Mouse (Mus musculus): ENCODE results near the gene Pik3r6. TPM values are rescaled to one million over a fixed set of nuclear protein-coding genes. Genes with fewer than 3 reads are reported as not detected.

Gene Pik3r6
- polyA plus RNA-seq, 1 experiment from 2014 or later, result 1.6 TPM

DNA sequence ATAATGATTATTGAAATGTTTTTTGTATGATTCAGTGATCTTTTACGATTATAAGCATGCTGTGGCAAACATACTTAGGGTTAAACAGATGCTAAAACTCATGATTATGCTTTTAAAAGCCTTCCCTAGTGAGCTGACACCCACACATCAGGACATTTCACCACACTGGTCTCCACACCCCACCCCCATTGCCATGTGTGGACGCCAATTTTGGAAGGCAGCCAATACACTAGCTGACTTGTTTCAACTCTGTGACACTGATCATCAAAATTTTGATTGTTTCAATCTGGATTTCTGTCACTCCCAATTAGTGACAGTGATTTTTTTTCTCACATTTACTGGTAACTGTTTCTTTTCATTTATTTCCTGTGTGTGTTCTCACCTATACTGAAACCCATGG, 44.7 kb downstream of the Pik3r6 start:
- 82% methylated on average over 2 of the region's 2 CpGs for WGBS
- H3K4me1 ChIP-seq, result peaks cover 8% of the 10 kb centered on the region
- H3K27me3 ChIP-seq (ENCODE audit: low read depth, poor library complexity, severe bottlenecking), result peaks cover 10% of the 10 kb centered on the region; the same call in 1 of the 2 replicates
- H3K36me3 ChIP-seq, result no peaks in the 10 kb centered on the region
- no peak overlapping the region for H3K4me3 ChIP-seq
- no peaks in the 10 kb centered on the region for H3K9me3 ChIP-seq (replicated peaks)
- no peak overlapping the region for H3K27ac ChIP-seq (replicated peaks)
- DNase-seq (ENCODE audit: low spot score), result no peak

- H3K4me3 ChIP-seq, result no peak overlapping the region
- peaks cover 11% of the 10 kb centered on the region for H3K4me1 ChIP-seq
- H3K27me3 ChIP-seq (ENCODE audit: low read depth, poor library complexity, severe bottlenecking), result no peaks in the 10 kb centered on the region
- no peaks in the 10 kb centered on the region for H3K36me3 ChIP-seq
- DNase-seq (ENCODE audit: low spot score), result no peak
- no peaks in the 10 kb centered on the region for H3K9me3 ChIP-seq (replicated peaks)
- 48% methylated on average over 3 of the region's 3 CpGs for WGBS
- no peak overlapping the region for H3K27ac ChIP-seq (replicated peaks)
These were observed 46.8 kb downstream of the Pik3r6 start for GRCm38 (mm10) chr11:68549597-68549996.

- no peak for DNase-seq (ENCODE audit: low spot score)
- no peaks in the 10 kb centered on the region for H3K9me3 ChIP-seq (replicated peaks)
- H3K36me3 ChIP-seq, result no peaks in the 10 kb centered on the region
- peaks cover 7% of the 10 kb centered on the region; the same call in 1 of the 2 replicates for H3K4me1 ChIP-seq
- no peak overlapping the region for H3K27ac ChIP-seq (replicated peaks)
- no peaks in the 10 kb centered on the region for H3K27me3 ChIP-seq (ENCODE audit: low read depth, poor library complexity, severe bottlenecking)
- WGBS, result 76% methylated on average over 4 of the region's 4 CpGs
- H3K4me3 ChIP-seq, result no peak overlapping the region
These were observed 47.5 kb downstream of the Pik3r6 start for GRCm38 (mm10) chr11:68550358-68550757.

DNA sequence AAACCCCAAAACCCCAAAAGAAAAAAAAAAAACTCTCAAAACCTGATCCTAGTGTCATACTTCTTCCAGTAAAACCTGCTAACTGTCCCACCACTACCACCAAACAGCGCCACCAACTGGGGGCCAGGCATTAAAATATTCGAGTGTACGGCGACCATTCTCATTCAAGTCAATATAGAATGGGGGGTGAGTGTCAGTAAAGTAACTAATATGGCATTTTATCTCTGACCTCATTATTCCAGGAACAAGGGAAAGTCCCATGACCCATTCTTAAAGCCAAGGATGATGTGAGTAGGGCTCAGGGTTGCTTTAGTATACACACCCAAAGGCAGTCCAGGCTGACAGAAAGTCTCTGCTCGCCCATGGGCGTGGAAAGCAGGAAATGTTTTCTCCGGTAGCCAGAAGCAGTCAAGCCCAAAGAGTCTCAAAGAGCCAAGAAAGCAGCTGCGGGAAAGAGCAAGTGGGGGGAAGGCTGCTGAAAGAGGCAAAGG, 51.2 kb downstream of the Pik3r6 start:
- Histone ChIP-seq H3K4me1 (peaks cover 11% of the 10 kb centered on the region), H3K27ac (replicated peaks) (no peak overlapping the region), H3K36me3 (no peaks in the 10 kb centered on the region), H3K27me3 (ENCODE audit: low read depth, poor library complexity, severe bottlenecking) (peaks cover 24% of the 10 kb centered on the region), H3K4me3 (no peak overlapping the region), H3K9me3 (replicated peaks) (no peaks in the 10 kb centered on the region)
- DNase-seq (ENCODE audit: low spot score), result peak; percentile 28
- WGBS, result 43% methylated on average over 8 of the region's 8 CpGs

DNA sequence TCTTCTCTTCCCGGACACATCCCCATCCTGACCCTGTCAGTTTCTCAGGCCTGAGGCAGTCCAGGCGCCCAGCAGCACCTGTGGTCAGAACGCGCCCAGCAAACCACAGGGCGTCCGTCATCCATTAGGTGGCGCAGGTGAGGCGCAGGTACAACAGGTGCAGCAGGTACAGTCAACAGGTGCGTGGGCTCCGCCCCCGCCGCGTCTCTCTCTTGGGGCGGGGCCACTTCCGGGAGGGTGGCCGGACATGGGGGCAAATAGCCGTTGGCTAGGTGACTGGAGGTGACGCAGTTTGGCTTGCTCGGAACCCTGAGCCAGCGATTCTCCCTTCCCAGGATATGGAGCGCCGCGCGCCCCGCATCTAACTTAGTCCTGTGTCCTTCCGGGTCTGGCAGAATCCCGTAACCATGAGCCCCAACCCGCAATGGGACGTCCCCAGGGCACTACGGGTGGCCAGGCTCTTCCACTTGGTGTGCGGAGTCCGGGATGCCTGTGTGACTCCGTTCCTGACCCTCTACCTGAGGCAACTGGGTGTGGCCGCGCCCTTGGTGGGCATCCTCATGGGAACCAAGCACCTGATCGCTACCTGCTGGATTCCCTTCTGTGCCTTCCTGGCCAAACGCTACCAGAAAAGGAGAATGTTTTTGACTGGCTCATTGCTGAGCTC, 53.2 kb downstream of the Pik3r6 start, which contains the start of gene Mfsd6l:
Gene Mfsd6l, plus strand, starts transcription at position 269 of the 667 bp plus-strand sequence.
- no peaks in the 10 kb centered on the region for H3K36me3 ChIP-seq
- WGBS, result 9% methylated on average over 37 of the region's 37 CpGs
- peaks cover 24% of the 10 kb centered on the region for H3K27me3 ChIP-seq (ENCODE audit: low read depth, poor library complexity, severe bottlenecking)
- no peak for DNase-seq (ENCODE audit: low spot score)
- H3K4me1 ChIP-seq, result peaks cover 11% of the 10 kb centered on the region
- H3K9me3 ChIP-seq (replicated peaks), result no peaks in the 10 kb centered on the region
- no peak within 1 kb of the TSS for H3K27ac ChIP-seq (replicated peaks)
- peak within 1 kb of the TSS; percentile 35 for H3K4me3 ChIP-seq

- no peak for DNase-seq (ENCODE audit: low spot score)
- H3K36me3 ChIP-seq, result no peaks in the 10 kb centered on the region
- WGBS, result 59% methylated on average over 1 of the region's 1 CpGs
- no peak overlapping the region for H3K4me3 ChIP-seq
- no peak overlapping the region for H3K27ac ChIP-seq (replicated peaks)
- peaks cover 24% of the 10 kb centered on the region for H3K27me3 ChIP-seq (ENCODE audit: low read depth, poor library complexity, severe bottlenecking)
- no peaks in the 10 kb centered on the region for H3K9me3 ChIP-seq (replicated peaks)
- peaks cover 6% of the 10 kb centered on the region for H3K4me1 ChIP-seq
These were observed 56.7 kb downstream of the Pik3r6 start for GRCm38 (mm10) chr11:68559546-68559945.

DNA sequence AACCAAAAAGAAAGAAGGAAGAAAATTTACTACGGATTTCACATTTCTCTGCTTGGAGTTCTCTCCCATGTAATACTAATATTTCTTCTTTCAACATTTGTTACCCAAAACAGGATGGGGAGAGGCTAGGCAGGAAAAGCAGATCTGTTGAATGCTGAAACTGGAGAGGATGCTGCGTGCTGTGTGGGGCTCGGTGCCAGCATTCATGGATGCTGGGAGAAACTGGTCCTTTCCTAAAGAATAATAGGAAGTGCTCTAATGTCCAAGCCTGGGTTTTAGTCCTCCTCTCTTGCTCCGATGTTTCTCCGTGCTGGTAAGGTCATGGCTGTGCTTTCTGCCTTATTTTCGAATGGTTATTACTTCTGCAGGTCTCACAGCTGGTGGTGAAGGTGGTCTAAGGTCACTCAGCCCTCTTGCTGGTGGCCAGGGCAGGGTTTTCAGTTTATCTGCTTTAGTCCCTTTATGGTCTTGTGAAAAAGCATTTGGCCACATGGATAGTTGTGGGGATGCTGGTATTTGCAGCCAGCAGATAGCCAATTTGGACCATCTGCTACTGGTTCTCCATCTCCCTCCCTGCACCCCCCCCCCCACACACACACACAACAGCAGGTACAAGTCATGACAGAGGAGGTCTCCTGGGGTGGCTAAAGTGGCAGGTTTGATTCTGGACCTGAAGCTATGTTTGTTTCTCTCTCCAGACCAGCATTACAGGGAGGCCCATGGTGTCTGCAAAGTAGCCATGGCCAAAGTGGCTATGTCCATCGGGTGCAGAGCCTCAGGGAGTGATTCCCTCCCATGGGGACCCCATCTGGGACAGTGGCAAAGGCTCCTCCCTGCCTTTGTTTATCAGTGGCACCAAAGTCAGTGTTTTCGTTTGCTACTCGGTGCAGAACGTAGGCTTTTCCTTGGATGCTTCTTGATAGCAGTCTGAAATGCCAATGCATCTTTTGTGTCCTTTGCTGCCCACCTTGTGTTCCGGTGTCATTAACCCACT, 59.4 kb downstream of the Pik3r6 start:
- H3K27ac ChIP-seq (replicated peaks), result no peak overlapping the region
- no peak for DNase-seq (ENCODE audit: low spot score)
- peaks cover 5% of the 10 kb centered on the region for H3K4me1 ChIP-seq
- no peak overlapping the region for H3K4me3 ChIP-seq
- H3K9me3 ChIP-seq (replicated peaks), result no peaks in the 10 kb centered on the region
- no peaks in the 10 kb centered on the region for H3K36me3 ChIP-seq
- H3K27me3 ChIP-seq (ENCODE audit: low read depth, poor library complexity, severe bottlenecking), result peaks cover 11% of the 10 kb centered on the region
- WGBS, result 84% methylated on average over 11 of the region's 11 CpGs

DNA sequence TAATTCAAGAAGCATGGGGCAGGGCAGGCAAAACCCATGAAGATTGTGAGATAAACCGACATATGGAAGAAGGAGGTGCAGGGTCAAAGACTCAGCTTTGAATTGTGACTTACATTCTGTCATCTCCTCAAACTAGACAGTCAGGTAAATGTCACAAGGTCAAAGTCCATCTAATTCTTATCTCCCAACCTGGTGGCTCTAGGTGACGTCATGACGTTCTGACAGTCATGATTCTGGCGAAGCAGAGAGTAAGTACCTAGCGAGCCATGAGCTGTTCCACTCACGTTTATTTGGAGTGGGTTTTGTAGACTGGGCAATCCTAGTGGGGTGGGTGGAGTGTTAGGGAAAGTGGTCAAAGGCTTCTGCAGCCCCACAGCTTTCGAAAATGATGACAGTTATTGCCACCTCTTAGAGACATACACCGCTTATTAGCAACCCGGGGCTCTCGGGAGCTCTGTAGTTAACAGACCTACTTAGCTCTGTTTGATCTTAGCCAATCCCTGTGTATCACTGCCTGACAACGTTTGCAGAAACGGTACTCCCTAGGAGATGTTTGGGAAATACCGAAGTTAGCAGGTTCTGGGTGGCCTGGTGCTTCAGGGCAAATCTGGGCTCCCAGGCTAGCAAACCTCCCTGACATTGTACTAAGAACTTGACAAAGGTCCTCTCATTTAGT, 61.7 kb downstream of the Pik3r6 start:
- DNase-seq (ENCODE audit: low spot score), result no peak
- H3K27ac ChIP-seq (replicated peaks), result no peak overlapping the region
- H3K9me3 ChIP-seq (replicated peaks), result no peaks in the 10 kb centered on the region
- peaks cover 10% of the 10 kb centered on the region for H3K27me3 ChIP-seq (ENCODE audit: low read depth, poor library complexity, severe bottlenecking)
- 86% methylated on average over 13 of the region's 13 CpGs for WGBS
- no peak overlapping the region for H3K4me3 ChIP-seq
- no peaks in the 10 kb centered on the region for H3K36me3 ChIP-seq
- H3K4me1 ChIP-seq, result peaks cover 5% of the 10 kb centered on the region

DNA sequence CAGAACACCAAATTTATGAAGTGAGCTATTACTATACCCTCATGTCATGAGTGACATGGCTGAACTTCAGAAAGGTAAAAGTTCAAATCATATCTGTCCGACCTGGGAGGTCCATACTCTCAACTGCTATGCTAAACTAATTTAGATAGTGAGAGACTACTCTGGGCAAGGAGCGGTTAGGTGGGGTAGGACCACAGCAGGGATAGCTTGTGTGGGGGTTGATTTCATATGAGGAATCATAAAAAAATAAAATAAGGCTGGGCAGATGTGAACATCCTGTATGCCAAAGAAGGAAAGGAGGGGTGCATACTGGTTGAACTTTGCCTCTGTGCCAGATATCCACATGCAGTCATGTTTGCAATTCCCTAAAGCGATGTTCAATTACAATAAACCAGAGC, 62.2 kb downstream of the Pik3r6 start:
- Histone ChIP-seq H3K4me3 (no peak overlapping the region), H3K4me1 (peaks cover 5% of the 10 kb centered on the region), H3K27me3 (ENCODE audit: low read depth, poor library complexity, severe bottlenecking) (peaks cover 10% of the 10 kb centered on the region), H3K36me3 (no peaks in the 10 kb centered on the region), H3K9me3 (replicated peaks) (no peaks in the 10 kb centered on the region), H3K27ac (replicated peaks) (no peak overlapping the region)
- WGBS, result 87% methylated on average over 3 of the region's 3 CpGs
- no peak for DNase-seq (ENCODE audit: low spot score)

- peak; percentile 70 for DNase-seq (ENCODE audit: low spot score)
- H3K27ac ChIP-seq (replicated peaks), result no peak overlapping the region
- 24% methylated on average over 17 of the region's 17 CpGs for WGBS
- no peaks in the 10 kb centered on the region for H3K36me3 ChIP-seq
- H3K27me3 ChIP-seq (ENCODE audit: low read depth, poor library complexity, severe bottlenecking), result peaks cover 10% of the 10 kb centered on the region
- peaks cover 5% of the 10 kb centered on the region for H3K4me1 ChIP-seq
- H3K9me3 ChIP-seq (replicated peaks), result no peaks in the 10 kb centered on the region
- H3K4me3 ChIP-seq, result peak overlapping the region; percentile 43
These were observed 63.7 kb downstream of the Pik3r6 start for GRCm38 (mm10) chr11:68566447-68567059.

- Histone ChIP-seq H3K4me1 (peaks cover 5% of the 10 kb centered on the region), H3K9me3 (replicated peaks) (no peaks in the 10 kb centered on the region), H3K27ac (replicated peaks) (no peak overlapping the region), H3K36me3 (no peaks in the 10 kb centered on the region), H3K4me3 (no peak overlapping the region), H3K27me3 (ENCODE audit: low read depth, poor library complexity, severe bottlenecking) (peaks cover 10% of the 10 kb centered on the region)
- WGBS, result 95% methylated on average over 5 of the region's 5 CpGs
- no peak for DNase-seq (ENCODE audit: low spot score)
These were observed 68.0 kb downstream of the Pik3r6 start for GRCm38 (mm10) chr11:68570861-68571260.

GRCm38 (mm10) chr11:68577076-68577475, 74.3 kb downstream of the Pik3r6 start:
- no peak for DNase-seq (ENCODE audit: low spot score)
- no peaks in the 10 kb centered on the region for H3K27me3 ChIP-seq (ENCODE audit: low read depth, poor library complexity, severe bottlenecking)
- H3K36me3 ChIP-seq, result no peaks in the 10 kb centered on the region
- 88% methylated on average over 1 of the region's 1 CpGs for WGBS
- H3K27ac ChIP-seq (replicated peaks), result no peak overlapping the region
- no peak overlapping the region for H3K4me3 ChIP-seq
- H3K9me3 ChIP-seq (replicated peaks), result no peaks in the 10 kb centered on the region
- H3K4me1 ChIP-seq, result peaks cover 26% of the 10 kb centered on the region
